Mouse (Mus musculus) spleen, adult 2 months (tissue): ENCODE data around the gene Nbas.

Experiments
- CTCF ChIP-seq: fragments of 200-500 bp; IDR thresholded peaks from 2 replicates; pipeline ENCODE4 v1.5.1; 2011; ENCODE audit warnings: mild to moderate bottlenecking, inconsistent platforms; ENCODE audit not compliant: insufficient read depth, insufficient read length, insufficient replicate concordance; ENCODE audit errors: extremely low read depth
- POLR2A ChIP-seq: fragments of 200-500 bp; IDR thresholded peaks from 2 replicates; pipeline ENCODE4 v1.6.1; 2011; ENCODE audit warnings: low read depth, low read length, inconsistent platforms

DNA sequence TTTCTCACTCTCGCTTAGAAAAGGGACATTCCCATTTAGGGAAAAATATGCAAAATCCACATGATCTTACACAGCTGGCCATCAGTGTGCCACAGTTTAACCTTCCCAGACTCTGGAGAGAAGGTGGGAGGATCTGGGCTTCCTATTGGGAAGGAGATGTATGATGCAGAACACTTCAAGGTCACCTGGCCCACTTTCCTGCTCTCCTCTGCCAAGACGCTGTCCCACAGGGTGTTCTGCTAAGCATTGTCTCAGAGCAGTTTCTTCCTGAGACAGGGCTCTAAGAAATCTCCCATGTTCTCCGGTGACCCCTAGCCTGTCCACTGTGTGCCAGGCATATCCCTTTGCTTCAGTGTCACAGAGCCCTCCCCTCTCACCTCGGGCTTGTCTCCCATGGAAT lies 318.7 kb downstream of the Nbas start:
- TF ChIP-seq POLR2A (no peak), CTCF (no peak)
